Mouse (Mus musculus) hindbrain, embryonic 16.5 days (tissue): ENCODE measurements around the gene Trit1. TPM values are rescaled to one million over a fixed set of nuclear protein-coding genes. Genes with fewer than 3 reads are reported as not detected.

Experiments used
- ATAC-seq: fragments of 200-750 bp; cut with Nextera tagmentation; 2 replicates; pipeline ENCODE4 v1.8.0; 2017; ENCODE audit warnings: moderate TSS enrichment, moderate library complexity
- H3K27ac ChIP-seq: fragments of 300-500 bp; sonication (generic); 2 replicates; pipeline ENCODE4 v1.5.1; 2014; ENCODE audit warnings: low read depth, mild to moderate bottlenecking, control low read depth, low read length, moderate library complexity
- H3K27me3 ChIP-seq: fragments of 300-500 bp; sonication (generic); replicated peaks from 2 replicates; pipeline ENCODE4 v1.6.1; 2014; ENCODE audit warnings: low read length; ENCODE audit not compliant: control insufficient read depth, insufficient read depth
- H3K36me3 ChIP-seq: fragments of 300-500 bp; sonication (generic); 2 replicates; pipeline ENCODE4 v1.6.1; 2014; ENCODE audit warnings: mild to moderate bottlenecking, low read length, moderate library complexity, mixed read lengths; ENCODE audit not compliant: control insufficient read depth, insufficient read depth
- H3K4me1 ChIP-seq: fragments of 300-500 bp; sonication (generic); 2 replicates; pipeline ENCODE4 v1.6.1; 2014; ENCODE audit warnings: low read depth, low read length; ENCODE audit not compliant: control insufficient read depth, insufficient read depth
- H3K4me2 ChIP-seq: fragments of 300-500 bp; sonication (generic); 2 replicates; pipeline ENCODE4 v1.6.1; 2014; ENCODE audit warnings: mild to moderate bottlenecking, low read length, control low read depth, moderate library complexity
- H3K4me3 ChIP-seq: fragments of 300-500 bp; sonication (generic); 2 replicates; pipeline ENCODE4 v1.5.1; 2014; ENCODE audit warnings: mild to moderate bottlenecking, low read length, control low read depth, moderate library complexity
- H3K9ac ChIP-seq: fragments of 300-500 bp; sonication (generic); 2 replicates; pipeline ENCODE4 v1.6.1; 2014; ENCODE audit warnings: low read depth, mild to moderate bottlenecking, control low read depth, low read length, moderate library complexity
- H3K9me3 ChIP-seq: fragments of 300-500 bp; sonication (generic); 2 replicates; pipeline ENCODE4 v1.6.1; 2014; ENCODE audit warnings: mild to moderate bottlenecking, low read length, moderate library complexity; ENCODE audit not compliant: control insufficient read depth
- WGBS: fragments of 180-500 bp; shearing (Covaris S2); extraction: QIAGEN DNeasy Blood & Tissue Kit; methylation state at CpG from one replicate; pipeline ENCODE4 v1.1.7; 2014; 5-methylcytosine and 5-hydroxymethylcytosine counted together
- polyA plus RNA-seq: library from polyadenylated mRNA; unstranded; fragments of >200 nt; fragmentation: Nextera tagmentation; extraction: Ambion mirVana; gene quantifications from 2 replicates; pipeline ENCODE4 v1.2.1, GENCODE M21; 2015

The Trit1 gene
- polyA plus RNA-seq, 1 experiment from 2014 or later: 21.5 TPM

GRCm38 (mm10) chr4:123053179-123053578 lies 36.8 kb downstream of the Trit1 start:
- Histone ChIP-seq H3K27ac (peak overlapping the region; percentile 63; the same call in 1 of the 2 replicates), H3K4me3 (no peak overlapping the region), H3K9ac (no peak overlapping the region), H3K4me2 (no peak overlapping the region), H3K36me3 (peaks cover 29% of the 10 kb centered on the region), H3K4me1 (peaks cover 15% of the 10 kb centered on the region), H3K9me3 (no peaks in the 10 kb centered on the region), H3K27me3 (no peaks in the 10 kb centered on the region)
- ATAC-seq: peak; percentile 60; the same call in 1 of the 2 replicates
- WGBS: 28% methylated on average over 11 of the region's 11 CpGs

GRCm38 (mm10) chr4:123054172-123054790 lies 37.9 kb downstream of the Trit1 start:
- H3K4me1 ChIP-seq: peaks cover 15% of the 10 kb centered on the region
- no peak overlapping the region for H3K9ac ChIP-seq
- no peak for ATAC-seq
- no peak overlapping the region for H3K4me2 ChIP-seq
- peaks cover 26% of the 10 kb centered on the region for H3K36me3 ChIP-seq
- no peak overlapping the region for H3K4me3 ChIP-seq
- WGBS: 71% methylated on average over 16 of the region's 16 CpGs
- no peaks in the 10 kb centered on the region for H3K9me3 ChIP-seq
- H3K27ac ChIP-seq: no peak overlapping the region
- H3K27me3 ChIP-seq: no peaks in the 10 kb centered on the region

GRCm38 (mm10) chr4:123056560-123057109 lies 40.2 kb downstream of the Trit1 start:
- H3K9me3 ChIP-seq: no peaks in the 10 kb centered on the region
- H3K4me1 ChIP-seq: peaks cover 7% of the 10 kb centered on the region
- peaks cover 26% of the 10 kb centered on the region for H3K36me3 ChIP-seq
- 89% methylated on average over 3 of the region's 3 CpGs for WGBS
- H3K4me2 ChIP-seq: no peak overlapping the region
- H3K4me3 ChIP-seq: no peak overlapping the region
- no peak overlapping the region for H3K27ac ChIP-seq
- no peak overlapping the region for H3K9ac ChIP-seq
- no peak for ATAC-seq
- no peaks in the 10 kb centered on the region for H3K27me3 ChIP-seq

GRCm38 (mm10) chr4:123057957-123058356 lies 41.6 kb downstream of the Trit1 start:
- peaks cover 26% of the 10 kb centered on the region for H3K36me3 ChIP-seq
- no peak overlapping the region for H3K9ac ChIP-seq
- H3K27ac ChIP-seq: no peak overlapping the region
- no peak overlapping the region for H3K4me2 ChIP-seq
- H3K4me1 ChIP-seq: peaks cover 5% of the 10 kb centered on the region
- H3K4me3 ChIP-seq: no peak overlapping the region
- no peak for ATAC-seq
- no peaks in the 10 kb centered on the region for H3K27me3 ChIP-seq
- WGBS: 61% methylated on average over 1 of the region's 1 CpGs
- no peaks in the 10 kb centered on the region for H3K9me3 ChIP-seq

- no peak overlapping the region for H3K4me2 ChIP-seq
- WGBS: 63% methylated on average over 5 of the region's 5 CpGs
- no peaks in the 10 kb centered on the region for H3K9me3 ChIP-seq
- peaks cover 1% of the 10 kb centered on the region; the same call in 1 of the 2 replicates for H3K36me3 ChIP-seq
- no peak overlapping the region for H3K27ac ChIP-seq
- H3K9ac ChIP-seq: no peak overlapping the region
- H3K4me3 ChIP-seq: no peak overlapping the region
- ATAC-seq: peak; percentile 64
- no peaks in the 10 kb centered on the region for H3K27me3 ChIP-seq
- no peaks in the 10 kb centered on the region; the same call in 1 of the 2 replicates for H3K4me1 ChIP-seq
Measured at GRCm38 (mm10) chr4:123061744-123062143, 45.3 kb downstream of the Trit1 start.

- 88% methylated on average over 6 of the region's 6 CpGs for WGBS
- no peak overlapping the region for H3K4me3 ChIP-seq
- no peaks in the 10 kb centered on the region for H3K27me3 ChIP-seq
- H3K4me2 ChIP-seq: no peak overlapping the region
- H3K4me1 ChIP-seq: no peaks in the 10 kb centered on the region
- no peak overlapping the region for H3K9ac ChIP-seq
- no peaks in the 10 kb centered on the region for H3K9me3 ChIP-seq
- H3K27ac ChIP-seq: no peak overlapping the region
- H3K36me3 ChIP-seq: no peaks in the 10 kb centered on the region
- no peak for ATAC-seq
Measured at GRCm38 (mm10) chr4:123068646-123069045, 52.2 kb downstream of the Trit1 start.

- Histone ChIP-seq H3K27ac (no peak overlapping the region), H3K9ac (no peak overlapping the region; the same call in 1 of the 2 replicates), H3K4me1 (no peaks in the 10 kb centered on the region), H3K4me3 (no peak overlapping the region), H3K36me3 (no peaks in the 10 kb centered on the region), H3K27me3 (no peaks in the 10 kb centered on the region), H3K4me2 (peak overlapping the region; percentile 35), H3K9me3 (no peaks in the 10 kb centered on the region)
- ATAC-seq: no peak
- 14% methylated on average over 13 of the region's 13 CpGs for WGBS
Measured at GRCm38 (mm10) chr4:123071266-123071966, 55.0 kb downstream of the Trit1 start.

- no peak for ATAC-seq
- no peaks in the 10 kb centered on the region for H3K9me3 ChIP-seq
- WGBS: 48% methylated on average over 8 of the region's 8 CpGs
- H3K4me2 ChIP-seq: no peak overlapping the region
- no peak overlapping the region for H3K4me3 ChIP-seq
- no peak overlapping the region for H3K27ac ChIP-seq
- no peaks in the 10 kb centered on the region for H3K36me3 ChIP-seq
- H3K9ac ChIP-seq: no peak overlapping the region
- no peaks in the 10 kb centered on the region for H3K4me1 ChIP-seq
- H3K27me3 ChIP-seq: no peaks in the 10 kb centered on the region
Measured at GRCm38 (mm10) chr4:123076928-123077327, 60.5 kb downstream of the Trit1 start.

- H3K9ac ChIP-seq: no peak overlapping the region
- H3K4me1 ChIP-seq: no peaks in the 10 kb centered on the region
- 90% methylated on average over 4 of the region's 4 CpGs for WGBS
- no peaks in the 10 kb centered on the region for H3K9me3 ChIP-seq
- H3K4me3 ChIP-seq: no peak overlapping the region
- no peak for ATAC-seq
- no peak overlapping the region for H3K27ac ChIP-seq
- H3K4me2 ChIP-seq: no peak overlapping the region
- no peaks in the 10 kb centered on the region for H3K27me3 ChIP-seq
- H3K36me3 ChIP-seq: no peaks in the 10 kb centered on the region
Measured at GRCm38 (mm10) chr4:123078231-123078630, 61.8 kb downstream of the Trit1 start.
